ENCODE assay signal across 19 mouse cellular contexts in genomic region chr15:91167850-91168562, GRCm38 (mm10). TPM values are rescaled to one million over a fixed set of nuclear protein-coding genes. Genes with fewer than 3 reads are reported as not detected.
DNase-seq lines count a peak whose midpoint lies in the region; ATAC-seq and TF ChIP-seq lines count a peak whose summit lies in the region.
"Had no signal": no experiment of that assay in that cellular context is flagged by ENCODE, and none has a peak within 500 bp of the region (broad histone marks: within the 10 kb centered on the region; RNA-seq: fewer than 3 reads in every experiment).

No protein-coding gene starts in this region.

- no peak for TF ChIP-seq CTCF in hindbrain, postnatal 0 days (IDR thresholded peaks at IDR 0.05; ENCODE audit: low read depth)

- no peak overlapping the region for H3K4me3 ChIP-seq in liver, embryonic 13.5 days (replicated peaks)
- H3K4me3 ChIP-seq in liver, embryonic 11.5 days (ENCODE audit: low read depth, low read length) = no peak overlapping the region
- no peak overlapping the region for H3K4me3 ChIP-seq in macrophage (ENCODE audit: inconsistent target)
- H3K4me3 ChIP-seq in hindbrain, postnatal 0 days (ENCODE audit: low read length) = no peak overlapping the region
- H3K4me3 ChIP-seq: gastrocnemius, adult 2 months; limb, embryonic 15.5 days; neural tube, embryonic 12.5 days had no signal

- H3K9ac ChIP-seq in liver, embryonic 13.5 days = no peak overlapping the region
- no peak overlapping the region for H3K9ac ChIP-seq in liver, embryonic 11.5 days (ENCODE audit: low read depth, low read length)
- H3K9ac ChIP-seq in hindbrain, postnatal 0 days (replicated peaks; ENCODE audit: low read length) = no peak overlapping the region
- H3K9ac ChIP-seq: limb, embryonic 15.5 days; neural tube, embryonic 12.5 days had no signal

- H3K27me3 ChIP-seq in liver, embryonic 13.5 days = no peaks in the 10 kb centered on the region
- H3K27me3 ChIP-seq in liver, embryonic 11.5 days (replicated peaks; ENCODE audit: control insufficient read depth, insufficient read depth, low read length) = no peaks in the 10 kb centered on the region
- no peaks in the 10 kb centered on the region for H3K27me3 ChIP-seq in hindbrain, postnatal 0 days (ENCODE audit: insufficient read depth, low read length)
- H3K27me3 ChIP-seq: limb, embryonic 15.5 days; neural tube, embryonic 12.5 days had no signal

- no peaks in the 10 kb centered on the region for H3K79me2 ChIP-seq in macrophage (ENCODE audit: inconsistent target)

- H3K27ac ChIP-seq in liver, embryonic 13.5 days = no peak overlapping the region
- H3K27ac ChIP-seq in liver, embryonic 11.5 days (ENCODE audit: low read depth, low read length) = no peak overlapping the region
- H3K27ac ChIP-seq in macrophage = peak overlapping the region; percentile 46
- no peak overlapping the region for H3K27ac ChIP-seq in hindbrain, postnatal 0 days
- H3K27ac ChIP-seq: gastrocnemius, adult 2 months; limb, embryonic 15.5 days; neural tube, embryonic 12.5 days had no signal

- WGBS in liver, embryonic 13.5 days (ENCODE audit: insufficient replicate concordance) = 59% methylated on average over 13 of the region's 13 CpGs
- WGBS in liver, embryonic 11.5 days = 81% methylated on average over 13 of the region's 13 CpGs
- 18% methylated on average over 13 of the region's 13 CpGs for WGBS in macrophage (ENCODE audit: missing documents)
- 88% methylated on average over 13 of the region's 13 CpGs for WGBS in hindbrain, postnatal 0 days

- ATAC-seq in liver, embryonic 13.5 days (ENCODE audit: low read depth) = peak; percentile 57
- ATAC-seq in liver, embryonic 11.5 days (replicated peaks; ENCODE audit: low FRiP score) = no peak
- ATAC-seq in common myeloid progenitor, adult 5-6 weeks (replicated peaks; ENCODE audit: low read depth, poor library complexity, severe bottlenecking) = peak; percentile 82
- ATAC-seq in hindbrain, postnatal 0 days = no peak

- H3K4me2 ChIP-seq in liver, embryonic 13.5 days = no peak overlapping the region
- no peak overlapping the region for H3K4me2 ChIP-seq in liver, embryonic 11.5 days
- no peak overlapping the region for H3K4me2 ChIP-seq in hindbrain, postnatal 0 days (ENCODE audit: low read depth, low read length)
- H3K4me2 ChIP-seq: heart, embryonic 11.5 days; limb, embryonic 15.5 days; neural tube, embryonic 12.5 days had no signal

- no peaks in the 10 kb centered on the region for H3K4me1 ChIP-seq in liver, embryonic 13.5 days (replicated peaks)
- no peaks in the 10 kb centered on the region for H3K4me1 ChIP-seq in liver, embryonic 11.5 days (replicated peaks; ENCODE audit: control insufficient read depth, insufficient read depth, low read length)
- no peaks in the 10 kb centered on the region for H3K4me1 ChIP-seq in hindbrain, postnatal 0 days (ENCODE audit: insufficient read depth, low read length)
- H3K4me1 ChIP-seq: neural tube, embryonic 12.5 days had no signal

- no peaks in the 10 kb centered on the region for H3K36me3 ChIP-seq in liver, embryonic 13.5 days
- no peaks in the 10 kb centered on the region for H3K36me3 ChIP-seq in liver, embryonic 11.5 days (ENCODE audit: control insufficient read depth, insufficient read depth, low read length)
- H3K36me3 ChIP-seq in macrophage (ENCODE audit: inconsistent target) = no peaks in the 10 kb centered on the region
- H3K36me3 ChIP-seq in hindbrain, postnatal 0 days (ENCODE audit: insufficient read depth, low read length) = no peaks in the 10 kb centered on the region
- H3K36me3 ChIP-seq: limb, embryonic 15.5 days had no signal

- no peaks in the 10 kb centered on the region for H3K9me3 ChIP-seq in liver, embryonic 13.5 days (replicated peaks)
- no peaks in the 10 kb centered on the region for H3K9me3 ChIP-seq in liver, embryonic 11.5 days (ENCODE audit: control insufficient read depth, low read length)
- H3K9me3 ChIP-seq in hindbrain, postnatal 0 days (ENCODE audit: low read length) = no peaks in the 10 kb centered on the region
- H3K9me3 ChIP-seq: limb, embryonic 15.5 days; neural tube, embryonic 12.5 days had no signal

- no peak for DNase-seq in liver, embryonic 13.5 days
- DNase-seq in liver, embryonic 11.5 days (ENCODE audit: low spot score) = no peak
- peak; percentile 29 for DNase-seq in CD4-positive helper T cell, adult 2 months (ENCODE audit: low read depth, low spot score)
- DNase-seq in hindbrain, postnatal 0 days (ENCODE audit: low spot score) = no peak
- DNase-seq in cerebellum, adult 9-11 months = no peak
- no peak for DNase-seq in heart, adult 11 months
- DNase-seq: adrenal gland, postnatal 10 days; cerebellum, adult 11-12 months; gastrocnemius, adult 2 months; kidney, adult 18-20 months; kidney, postnatal 36 days; right cerebral cortex, adult 18-20 months had no signal

RNA-seq across cellular contexts. Expression of gene Abcd2, which starts 23.6 kb away (rescaled TPM):
- polyA plus RNA-seq in liver, embryonic 13.5 days (2015; fragmentation: Nextera tagmentation; extraction: Ambion mirVana) = 1.9 and 2.0 TPM in 2 replicates
- 2.9 and 3.2 TPM in 2 replicates for polyA plus RNA-seq in liver, embryonic 11.5 days (2014; fragmentation: Nextera tagmentation; extraction: Ambion mirVana)
- 10.0 and 10.9 TPM in 2 replicates for total RNA-seq in common myeloid progenitor, adult 5-6 weeks (2017)
- total RNA-seq in macrophage (2018; cell fraction: chromatin; rRNA removed) = 10 to 100 TPM in 4 of 26 experiments, 1 to 10 TPM in 14, under 1 TPM in 6, not detected in 2; 0.25 to 25.9 (median 4.7) TPM
- 10 to 100 TPM in 8 of 26 experiments, 1 to 10 TPM in 18; 1.0 to 14.2 (median 4.3) TPM for total RNA-seq in macrophage (2018; cell fraction: cytosol; rRNA removed)
- 10 to 100 TPM in 2 of 26 experiments, 1 to 10 TPM in 24; 1.0 to 27.8 (median 3.2) TPM for total RNA-seq in macrophage (2018; cell fraction: nucleus; rRNA removed)
- polyA plus RNA-seq in macrophage (2018) = 4.1 to 12.9 TPM (median 10.1 TPM) in 3 replicates
- 11.5 and 12.4 TPM in 2 replicates for total RNA-seq in hindbrain, postnatal 0 days (2014; rRNA removed)
- polyA plus RNA-seq in hindbrain, postnatal 0 days (2015; fragmentation: Nextera tagmentation; extraction: Ambion mirVana) = 11.2 and 12.7 TPM in 2 replicates

RNA-seq across cellular contexts. Expression of gene CN725425, which starts 31.3 kb away (rescaled TPM):
- polyA plus RNA-seq in liver, embryonic 13.5 days (2015; fragmentation: Nextera tagmentation; extraction: Ambion mirVana) = not detected in 2 replicates
- not detected in 2 replicates for polyA plus RNA-seq in liver, embryonic 11.5 days (2014; fragmentation: Nextera tagmentation; extraction: Ambion mirVana)
- total RNA-seq in common myeloid progenitor, adult 5-6 weeks (2017) = not detected in 2 replicates
- total RNA-seq in macrophage (2018; cell fraction: chromatin; rRNA removed) = not detected
- not detected for total RNA-seq in macrophage (2018; cell fraction: cytosol; rRNA removed)
- not detected for total RNA-seq in macrophage (2018; cell fraction: nucleus; rRNA removed)
- polyA plus RNA-seq in macrophage (2018) = not detected in 3 replicates
- not detected in 2 replicates for total RNA-seq in hindbrain, postnatal 0 days (2014; rRNA removed)
- 0.30 and 0.34 TPM in 2 replicates for polyA plus RNA-seq in hindbrain, postnatal 0 days (2015; fragmentation: Nextera tagmentation; extraction: Ambion mirVana)
- total RNA-seq: adrenal gland, postnatal 10 days; gastrocnemius, adult 2 months; megakaryocyte-erythroid progenitor cell, adult 5-6 weeks had no signal
- polyA plus RNA-seq: heart, embryonic 11.5 days; hindbrain, embryonic 11.5 days; limb, embryonic 15.5 days; neural tube, embryonic 12.5 days had no signal

Comparison
In these comparisons a context has a peak if more than half of its experiments do, and no peak if none do; other contexts are left out.
1. ATAC-seq: peak in liver, embryonic 13.5 days (single experiment) and common myeloid progenitor, adult 5-6 weeks (single experiment); none in liver, embryonic 11.5 days (single experiment) and hindbrain, postnatal 0 days (single experiment).